Comparison of ENCODE assay signal across 8 mouse cellular contexts in the genomic region with DNA sequence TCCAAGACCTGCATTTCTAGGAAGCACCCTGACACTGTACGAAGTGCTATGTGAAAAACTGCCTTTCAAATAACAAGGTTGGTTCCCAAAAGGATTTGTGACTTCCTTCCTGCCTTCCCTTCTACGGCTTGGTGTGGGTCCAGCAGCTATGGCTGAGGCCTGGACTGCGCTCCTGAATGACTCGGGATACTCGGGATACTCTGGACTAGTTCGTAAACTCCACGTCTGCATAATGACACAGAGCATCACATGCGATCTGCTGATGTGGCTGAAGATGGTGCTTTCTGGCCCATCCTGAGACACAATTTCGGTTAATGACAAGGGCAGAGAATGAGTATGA. TPM values are rescaled to one million over a fixed set of nuclear protein-coding genes. Genes with fewer than 3 reads are reported as not detected.
DNase-seq lines count a peak whose midpoint lies in the region; ATAC-seq lines count a peak whose summit lies in the region.

No protein-coding gene starts in this region.

- peak; percentile 47 for ATAC-seq in kidney, embryonic 16.5 days (ENCODE audit: low FRiP score, low TSS enrichment)
- ATAC-seq in intestine, embryonic 14.5 days (replicated peaks; ENCODE audit: low FRiP score, low TSS enrichment, low read depth) = peak; percentile 38; the same call in 1 of the 2 replicates
- ATAC-seq in monocyte, adult 5-6 weeks (replicated peaks; ENCODE audit: insufficient number of reproducible peaks, low FRiP score, low TSS enrichment, poor library complexity, severe bottlenecking) = peak; percentile 1; the same call in 1 of the 2 replicates

- H3K36me3 ChIP-seq in kidney, embryonic 16.5 days (ENCODE audit: insufficient read depth, low read length) = peaks cover 3% of the 10 kb centered on the region; the same call in 1 of the 2 replicates
- H3K36me3 ChIP-seq in embryonic facial prominence, embryonic 10.5 days (replicated peaks) = peaks cover 42% of the 10 kb centered on the region
- peaks cover 19% of the 10 kb centered on the region; the same call in 1 of the 2 replicates for H3K36me3 ChIP-seq in intestine, embryonic 14.5 days (ENCODE audit: control insufficient read depth, insufficient read depth, low read length)

- H3K4me2 ChIP-seq in kidney, embryonic 16.5 days (replicated peaks; ENCODE audit: low read depth, low read length) = peak overlapping the region; percentile 76
- peak overlapping the region; percentile 63 for H3K4me2 ChIP-seq in intestine, embryonic 14.5 days (ENCODE audit: low read length)

- DNase-seq in kidney, adult 18-20 months = no peak
- DNase-seq in embryonic facial prominence, embryonic 10.5 days (ENCODE audit: low spot score) = no peak
- DNase-seq in intestine, embryonic 14.5 days (ENCODE audit: low spot score) = no peak
- no peak for DNase-seq in gastrocnemius, postnatal 25 days
- no peak for DNase-seq in adrenal gland, postnatal 36 days
- DNase-seq in thymus, adult 18-20 months = no peak

- H3K9ac ChIP-seq in kidney, embryonic 16.5 days (replicated peaks; ENCODE audit: low read length) = peak overlapping the region; percentile 80
- peak overlapping the region; percentile 58 for H3K9ac ChIP-seq in intestine, embryonic 14.5 days (ENCODE audit: low read length)

- H3K27me3 ChIP-seq in kidney, embryonic 16.5 days (ENCODE audit: insufficient read depth, low read length) = no peaks in the 10 kb centered on the region
- H3K27me3 ChIP-seq in embryonic facial prominence, embryonic 10.5 days (replicated peaks; ENCODE audit: low read depth, poor library complexity, severe bottlenecking) = no peaks in the 10 kb centered on the region
- no peaks in the 10 kb centered on the region for H3K27me3 ChIP-seq in intestine, embryonic 14.5 days (replicated peaks; ENCODE audit: control insufficient read depth, insufficient read depth, low read length)

- 16% methylated on average over 9 of the region's 9 CpGs for WGBS in kidney, embryonic 16.5 days
- WGBS in embryonic facial prominence, embryonic 10.5 days = 30% methylated on average over 9 of the region's 9 CpGs
- WGBS in intestine, embryonic 14.5 days = 19% methylated on average over 9 of the region's 9 CpGs

- H3K27ac ChIP-seq in kidney, embryonic 16.5 days (ENCODE audit: low read length) = peak overlapping the region; percentile 87
- H3K27ac ChIP-seq in embryonic facial prominence, embryonic 10.5 days (replicated peaks) = peak overlapping the region; percentile 90
- peak overlapping the region; percentile 82 for H3K27ac ChIP-seq in intestine, embryonic 14.5 days (ENCODE audit: low read depth)

- H3K4me3 ChIP-seq in kidney, embryonic 16.5 days (ENCODE audit: low read length) = peak overlapping the region; percentile 52
- peak overlapping the region; percentile 55 for H3K4me3 ChIP-seq in embryonic facial prominence, embryonic 10.5 days
- peak overlapping the region; percentile 34 for H3K4me3 ChIP-seq in intestine, embryonic 14.5 days (ENCODE audit: low read depth, low read length)

- no peaks in the 10 kb centered on the region for H3K9me3 ChIP-seq in kidney, embryonic 16.5 days (ENCODE audit: low read length)
- H3K9me3 ChIP-seq in embryonic facial prominence, embryonic 10.5 days = no peaks in the 10 kb centered on the region
- no peaks in the 10 kb centered on the region for H3K9me3 ChIP-seq in intestine, embryonic 14.5 days (ENCODE audit: control insufficient read depth, low read length)

- peaks cover 31% of the 10 kb centered on the region for H3K4me1 ChIP-seq in kidney, embryonic 16.5 days (ENCODE audit: insufficient read depth, low read length)
- peaks cover 29% of the 10 kb centered on the region for H3K4me1 ChIP-seq in embryonic facial prominence, embryonic 10.5 days
- peaks cover 16% of the 10 kb centered on the region for H3K4me1 ChIP-seq in intestine, embryonic 14.5 days (replicated peaks; ENCODE audit: control insufficient read depth, insufficient read depth, low read length)

RNA-seq across cellular contexts. Expression of gene C87436, which starts 33.6 kb away (rescaled TPM):
- 22.0 and 28.4 TPM in 2 replicates for polyA plus RNA-seq in kidney, embryonic 16.5 days (2015; fragmentation: Nextera tagmentation; extraction: Ambion mirVana)
- 22.6 and 25.1 TPM in 2 replicates for polyA plus RNA-seq in embryonic facial prominence, embryonic 10.5 days (2016; fragmentation: Nextera tagmentation; extraction: Ambion mirVana)
- 21.4 and 26.5 TPM in 2 replicates for polyA plus RNA-seq in intestine, embryonic 14.5 days (2014; fragmentation: Nextera tagmentation; extraction: Ambion mirVana)
- 43.0 to 51.5 TPM (median 49.7 TPM) in 3 replicates for total RNA-seq in monocyte, adult 5-6 weeks (2017)
- total RNA-seq in gastrocnemius, postnatal 25 days (2021) = 1 to 10 TPM; 6.1 to 6.4 TPM
- 10 to 100 TPM; 16.5 to 23.5 TPM for total RNA-seq in adrenal gland, postnatal 36 days (2021)

RNA-seq across cellular contexts. Expression of gene Gm44790, which starts 45.3 kb away (rescaled TPM):
- 0.80 TPM in 1 of 2 replicates, not detected in the other for polyA plus RNA-seq in kidney, embryonic 16.5 days (2015; fragmentation: Nextera tagmentation; extraction: Ambion mirVana)
- 0.69 and 2.5 TPM in 2 replicates for polyA plus RNA-seq in embryonic facial prominence, embryonic 10.5 days (2016; fragmentation: Nextera tagmentation; extraction: Ambion mirVana)
- polyA plus RNA-seq in intestine, embryonic 14.5 days (2014; fragmentation: Nextera tagmentation; extraction: Ambion mirVana) = not detected in 2 replicates
- 2.7 to 6.8 TPM in 2 of 3 replicates, not detected in the other for total RNA-seq in monocyte, adult 5-6 weeks (2017)
- total RNA-seq in gastrocnemius, postnatal 25 days (2021) = not detected
- total RNA-seq in adrenal gland, postnatal 36 days (2021) = not detected

RNA-seq across cellular contexts. Expression of gene Pcbp1, which starts 54.4 kb away (rescaled TPM):
- 195 and 234 TPM in 2 replicates for polyA plus RNA-seq in kidney, embryonic 16.5 days (2015; fragmentation: Nextera tagmentation; extraction: Ambion mirVana)
- 560 and 592 TPM in 2 replicates for polyA plus RNA-seq in embryonic facial prominence, embryonic 10.5 days (2016; fragmentation: Nextera tagmentation; extraction: Ambion mirVana)
- polyA plus RNA-seq in intestine, embryonic 14.5 days (2014; fragmentation: Nextera tagmentation; extraction: Ambion mirVana) = 261 and 405 TPM in 2 replicates
- 36.4 to 57.1 TPM (median 52.3 TPM) in 3 replicates for total RNA-seq in monocyte, adult 5-6 weeks (2017)
- total RNA-seq in gastrocnemius, postnatal 25 days (2021) = 100 to 1,000 TPM in 1 of 2 experiments, 10 to 100 TPM in 1; 99.7 to 116 TPM
- 100 to 1,000 TPM; 316 to 364 TPM for total RNA-seq in adrenal gland, postnatal 36 days (2021)
